Mouse (Mus musculus) embryonic stem cell, embryonic (primary cell): ENCODE measurements at regions not wholly inside any gene's neighbourhood (a gene's known extent, or its start where the extent isn't known, plus 50 kb on each side); places are given as distances from the start of the nearest gene placed in this dataset.

Experiments
- CTCF ChIA-PET, 4 experiments: fragments of 300-600 bp in 2 of 4; fragments of 350-600 bp in 2 of 4; sonication (Branson Sonifier 250); formaldehyde crosslinking; loops; one replicate each; lab custom pipeline; 2022; ENCODE audit warnings: inconsistent platforms in 2 of 4; lab: Charles Lee
- POLR2A ChIA-PET, 4 experiments: fragments of 300-600 bp in 2 of 4; fragments of 350-600 bp in 2 of 4; sonication (Branson Sonifier 250); formaldehyde crosslinking; loops; one replicate each; lab custom pipeline; 2022; ENCODE audit warnings: antibody characterized with exemption in 4 of 4, inconsistent platforms in 1 of 4; lab: Charles Lee

DNA sequence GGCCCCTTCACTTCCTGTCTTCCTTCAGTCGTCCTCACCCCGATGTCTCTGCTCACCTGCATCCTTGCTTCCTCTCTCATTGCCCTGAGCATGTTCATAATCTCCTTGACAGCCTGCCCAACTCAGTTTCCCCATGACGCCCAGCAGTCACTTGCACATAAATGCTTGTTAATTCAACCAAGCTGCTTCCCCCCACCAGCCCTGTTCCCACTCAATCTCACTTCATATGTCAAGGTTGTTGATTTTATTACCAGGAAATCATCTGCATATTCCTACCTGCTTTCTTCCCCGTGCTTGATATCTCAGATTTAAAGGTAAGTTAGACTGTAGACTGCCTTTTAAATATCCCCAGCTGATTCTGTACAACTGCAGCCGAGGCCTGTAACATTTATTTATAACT is 230.2 kb downstream of the Gm4791 start:
- CTCF ChIA-PET, result no interaction called here
- POLR2A ChIA-PET, result no interaction called here

DNA sequence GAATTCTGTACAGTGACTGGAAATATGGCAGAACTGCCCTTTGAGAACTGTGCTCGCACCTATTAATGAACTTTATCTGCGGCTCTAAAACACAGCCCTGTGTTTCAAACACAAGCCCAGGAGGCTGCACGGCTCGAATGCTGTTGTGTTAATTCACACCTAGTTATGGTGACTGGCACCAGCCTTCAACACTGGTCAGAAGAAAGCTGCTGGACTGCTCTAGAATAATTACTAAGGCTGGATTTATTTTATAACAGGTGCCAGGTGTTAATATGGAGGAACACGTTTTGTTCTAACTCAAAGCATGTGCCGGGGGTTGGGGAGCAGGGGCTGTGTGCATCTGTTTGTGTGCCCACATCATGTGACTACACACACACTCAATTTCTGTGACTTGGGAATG is 230.8 kb downstream of the Gm4791 start:
- ChIA-PET POLR2A (no interaction called here), CTCF (no interaction called here)

DNA sequence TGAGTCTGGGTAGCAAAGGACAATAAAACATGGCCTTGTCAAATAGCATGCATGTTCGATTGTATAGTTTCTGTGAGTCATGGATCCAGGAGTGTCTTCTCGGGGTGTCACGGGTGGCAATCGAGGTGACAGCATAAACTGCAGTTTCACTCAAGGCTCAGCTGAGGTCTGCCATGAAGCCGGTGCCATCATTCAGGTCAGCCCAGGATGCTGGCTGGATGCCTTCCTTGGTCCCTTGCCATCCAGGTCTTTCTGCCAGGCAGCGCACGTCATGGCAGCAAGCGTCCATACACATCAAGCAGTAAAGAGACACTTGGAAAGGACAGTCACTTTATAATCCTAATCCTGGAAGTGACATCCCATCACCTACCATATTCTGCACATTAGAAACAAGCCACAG is 242.4 kb downstream of the Gm4791 start:
- ChIA-PET POLR2A (no interaction called here), CTCF (no interaction called here)

DNA sequence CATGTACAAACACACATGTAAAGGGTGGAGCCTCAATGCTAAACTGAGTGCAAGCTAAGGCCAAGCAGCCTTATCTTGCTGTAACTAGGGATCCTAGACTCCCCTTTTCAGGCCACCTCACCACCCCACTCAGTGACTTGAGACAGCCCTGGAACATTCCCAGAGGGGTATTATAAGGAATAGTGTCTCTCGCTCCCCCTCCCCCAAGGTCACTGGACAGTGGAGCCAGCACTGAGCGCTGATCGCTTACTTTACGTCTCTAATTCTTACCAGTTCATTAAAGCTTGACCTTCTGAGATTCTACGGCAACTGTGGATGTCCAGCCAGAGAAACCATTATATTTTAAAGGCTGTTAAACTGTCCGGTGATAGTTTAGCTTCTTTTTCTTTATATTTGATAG is 243.5 kb downstream of the Gm4791 start:
- CTCF ChIA-PET, result no interaction called here

DNA sequence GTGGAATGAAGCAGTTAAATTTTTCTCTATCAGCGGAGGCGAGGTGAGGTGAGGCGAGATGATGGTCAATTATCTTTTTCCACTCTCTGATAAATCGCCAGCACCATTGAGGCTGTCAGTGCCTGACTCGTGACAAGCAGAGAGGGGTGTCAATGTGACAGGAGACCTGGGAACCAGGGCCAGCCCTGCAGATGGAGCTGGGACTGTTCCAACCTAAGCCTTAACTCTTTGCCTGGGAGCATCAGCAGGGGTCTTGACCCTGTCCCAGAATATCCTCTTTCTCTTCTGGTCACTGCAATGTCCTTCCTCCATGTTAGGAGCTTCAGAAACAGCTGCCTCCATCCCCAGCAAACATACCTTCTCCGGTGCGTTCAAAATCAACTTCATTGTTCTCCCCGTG is 244.0 kb downstream of the Gm4791 start:
- ChIA-PET CTCF (no interaction called here), POLR2A (no interaction called here)

More for the DNA sequence above, 243.5 kb downstream of the Gm4791 start:
- POLR2A ChIA-PET, result no interaction called here

DNA sequence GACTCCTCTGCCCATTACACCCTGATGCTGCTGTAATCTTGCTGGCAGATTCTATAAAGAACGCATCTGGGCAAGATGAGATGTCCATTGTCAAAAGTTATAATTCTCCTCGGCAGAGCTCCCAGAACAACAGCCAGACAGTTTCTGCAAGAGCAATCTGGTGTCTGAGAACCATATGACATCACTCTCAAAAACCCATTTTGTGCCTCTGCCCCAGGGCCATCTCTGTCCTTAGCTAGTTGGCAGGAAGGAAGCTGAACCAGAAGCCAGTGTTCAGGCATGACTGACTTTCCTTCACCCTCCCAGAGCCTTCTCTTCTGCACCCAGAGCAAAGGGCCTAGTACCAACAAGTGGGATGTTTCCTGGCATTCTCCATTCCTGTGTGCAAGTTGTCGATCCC is 250.5 kb downstream of the Gm4791 start:
- ChIA-PET CTCF (interaction anchor here in 1 of 4 experiments (0.6 kb wide), 1 partner anchor 25 kb away, joined by 3 read pairs; no protein-coding TSS in a partner anchor), POLR2A (no interaction called here)

DNA sequence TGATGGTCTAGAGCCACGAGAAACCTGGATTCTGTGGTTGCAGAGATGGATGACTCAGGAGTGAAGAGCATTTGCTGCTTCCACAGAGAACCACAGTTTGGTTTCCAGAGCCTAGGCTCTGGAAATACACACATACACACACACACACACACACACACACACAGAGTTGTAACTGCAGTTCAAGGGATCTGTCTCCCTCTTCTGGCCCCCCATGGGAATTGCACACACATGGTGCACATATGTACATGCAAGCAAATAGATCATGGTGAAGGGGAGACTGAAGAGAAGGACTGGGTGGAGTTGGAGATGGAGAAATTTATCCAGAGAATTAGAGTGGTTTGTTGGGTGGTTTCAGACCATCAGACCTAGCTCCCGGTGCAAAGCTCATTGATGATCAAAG is 252.6 kb downstream of the Gm4791 start:
- CTCF ChIA-PET, result no interaction called here
- POLR2A ChIA-PET, result interaction anchor here in 1 of 4 experiments (0.5 kb wide), 1 partner anchor 187 kb away, joined by 3 read pairs; no protein-coding TSS in a partner anchor

DNA sequence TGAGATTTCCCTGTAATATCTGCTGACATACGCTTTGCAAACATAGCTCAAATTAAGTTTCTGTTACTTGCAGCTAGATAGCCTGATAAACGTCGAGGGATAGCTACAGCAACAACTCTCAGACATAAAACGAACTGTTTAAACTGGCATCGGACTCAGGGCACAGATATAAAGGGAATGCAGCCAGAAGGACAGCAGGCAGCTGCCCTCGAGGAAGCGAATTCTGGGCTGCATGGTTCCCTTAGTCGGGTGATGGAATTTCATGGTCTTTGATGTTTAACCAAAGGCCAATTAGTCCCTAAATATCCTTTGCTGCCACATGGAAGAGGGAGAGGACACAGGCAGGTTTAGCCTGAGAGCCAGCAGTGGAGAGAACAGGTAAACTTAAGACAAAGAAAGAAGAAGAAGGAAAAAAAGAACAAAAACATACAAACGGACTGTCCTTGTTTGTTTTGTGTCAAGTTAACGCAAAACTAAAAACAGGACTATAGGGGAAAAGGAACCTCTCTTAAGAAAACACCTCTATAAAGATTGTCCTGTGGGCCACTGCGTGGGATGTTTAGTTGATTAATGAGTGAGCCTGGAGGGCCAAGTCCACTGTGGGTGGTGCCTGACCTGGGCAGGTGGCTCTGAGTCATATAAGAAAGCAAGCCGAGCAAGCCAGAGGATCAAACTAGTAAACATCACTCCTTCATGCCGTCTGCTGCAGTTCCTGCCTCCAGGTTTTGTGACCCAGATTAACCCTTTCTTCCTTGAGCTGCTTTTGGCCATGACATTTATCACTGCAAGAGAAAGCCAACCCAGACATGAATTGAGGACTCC is 255.5 kb downstream of the Gm4791 start:
- POLR2A ChIA-PET, result no interaction called here
- CTCF ChIA-PET, result no interaction called here

DNA sequence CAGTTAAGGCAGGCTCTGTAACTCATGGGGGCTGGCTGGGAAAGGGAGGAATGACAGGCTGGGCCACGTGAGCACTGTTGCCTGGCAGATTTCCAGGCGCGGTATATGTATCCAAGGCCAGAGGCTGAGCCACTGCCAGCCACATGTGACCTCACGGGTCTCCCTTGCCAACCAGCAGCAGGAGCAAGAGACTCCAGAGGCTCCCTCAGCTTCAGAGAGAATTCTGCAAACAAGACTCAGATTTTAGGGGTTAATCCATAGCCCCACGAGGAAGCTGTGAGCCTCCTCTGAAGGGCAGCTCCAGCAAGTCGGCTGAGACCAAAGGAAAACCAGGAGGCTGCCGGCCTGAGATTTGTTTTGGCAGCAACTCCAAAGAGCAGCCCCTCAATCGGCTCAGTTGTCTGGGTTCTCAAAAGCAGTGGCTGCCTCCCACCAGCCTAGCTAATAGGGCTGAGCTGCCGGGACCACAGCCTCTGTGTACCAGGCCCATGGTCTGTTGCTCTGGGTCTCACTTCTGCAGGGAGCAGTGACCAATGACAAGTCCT is 264.0 kb upstream of the Cadm1 start:
- CTCF ChIA-PET, result interaction anchor here in 1 of 4 experiments (0.6 kb wide), 1 partner anchor 1767 kb away, joined by 3 read pairs; no protein-coding TSS in a partner anchor
- POLR2A ChIA-PET, result no interaction called here

DNA sequence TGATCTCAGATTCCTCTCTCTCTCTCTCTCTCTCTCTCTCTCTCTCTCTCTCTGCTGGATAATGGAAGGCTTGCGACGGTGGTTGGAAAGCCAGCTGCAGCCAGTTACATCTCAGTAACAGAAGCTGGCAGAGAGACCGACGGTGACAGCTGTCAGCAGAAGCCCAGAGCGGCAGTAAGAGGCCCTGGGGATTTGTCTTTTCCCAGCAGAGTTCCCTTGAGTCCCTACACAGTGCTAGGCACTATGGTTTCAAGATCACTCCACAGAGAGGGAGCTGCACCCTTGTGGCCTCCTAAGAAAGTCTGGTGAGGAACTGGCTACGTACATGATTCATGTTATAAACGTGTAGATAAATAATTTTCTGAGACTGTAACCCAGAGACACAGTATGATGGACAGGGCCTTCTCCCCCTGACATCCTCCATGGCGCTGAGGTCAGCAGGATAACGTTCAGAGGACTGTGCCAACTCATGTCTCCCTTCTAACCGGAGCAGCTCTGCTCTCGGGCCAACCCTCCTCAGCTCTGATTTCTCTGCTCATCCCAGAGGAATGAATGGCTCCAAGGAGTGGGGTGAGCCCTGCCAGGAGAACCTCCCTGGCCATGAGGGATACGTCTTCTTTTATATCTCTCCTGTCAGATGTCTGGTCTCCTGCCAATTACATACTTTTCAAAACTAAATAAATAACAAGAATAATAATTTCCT is 253.5 kb upstream of the Cadm1 start:
- CTCF ChIA-PET, result no interaction called here
- POLR2A ChIA-PET, result interaction anchor here in 2 of 4 experiments (0.5 to 0.7 kb wide), 2 partner anchors 36 to 236 kb away, joined by 3 to 4 read pairs; no protein-coding TSS in a partner anchor

DNA sequence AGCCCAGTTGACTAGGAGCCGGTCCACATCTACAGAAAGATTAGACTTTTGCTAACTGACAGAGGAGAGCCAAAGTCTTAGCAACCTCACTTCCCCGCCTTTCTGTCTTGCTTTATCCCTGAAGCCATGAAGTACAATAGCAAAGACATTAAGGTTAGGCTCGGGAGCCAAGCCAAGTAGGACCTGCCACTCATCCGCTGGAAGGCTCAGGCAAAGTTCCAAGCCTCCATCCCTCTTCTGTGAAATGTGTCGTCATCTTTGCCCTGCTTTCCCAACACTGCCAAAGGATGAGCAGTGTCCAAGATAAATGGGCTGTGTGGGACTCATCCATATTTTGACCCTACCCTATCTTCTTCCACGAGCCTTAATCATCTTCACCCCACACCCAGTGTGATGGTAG is 250.6 kb upstream of the Cadm1 start:
- ChIA-PET POLR2A (no interaction called here), CTCF (interaction anchor here in 2 of 4 experiments (0.6 to 1.1 kb wide), 2 partner anchors 10 to 241 kb away, joined by 3 read pairs; no protein-coding TSS in a partner anchor)

- CTCF ChIA-PET, result interaction anchor here in 2 of 4 experiments (0.6 to 1.1 kb wide), 2 partner anchors 9 to 240 kb away, joined by 3 read pairs; no protein-coding TSS in a partner anchor
- POLR2A ChIA-PET, result no interaction called here
These were observed 249.8 kb upstream of the Cadm1 start for GRCm38 (mm10) chr9:47280146-47280545.

- ChIA-PET POLR2A (no interaction called here), CTCF (interaction anchor here in 1 of 4 experiments (1.1 kb wide), 1 partner anchor 8 kb away, joined by 3 read pairs; no protein-coding TSS in a partner anchor)
These were observed 249.4 kb upstream of the Cadm1 start for GRCm38 (mm10) chr9:47280598-47280997.

DNA sequence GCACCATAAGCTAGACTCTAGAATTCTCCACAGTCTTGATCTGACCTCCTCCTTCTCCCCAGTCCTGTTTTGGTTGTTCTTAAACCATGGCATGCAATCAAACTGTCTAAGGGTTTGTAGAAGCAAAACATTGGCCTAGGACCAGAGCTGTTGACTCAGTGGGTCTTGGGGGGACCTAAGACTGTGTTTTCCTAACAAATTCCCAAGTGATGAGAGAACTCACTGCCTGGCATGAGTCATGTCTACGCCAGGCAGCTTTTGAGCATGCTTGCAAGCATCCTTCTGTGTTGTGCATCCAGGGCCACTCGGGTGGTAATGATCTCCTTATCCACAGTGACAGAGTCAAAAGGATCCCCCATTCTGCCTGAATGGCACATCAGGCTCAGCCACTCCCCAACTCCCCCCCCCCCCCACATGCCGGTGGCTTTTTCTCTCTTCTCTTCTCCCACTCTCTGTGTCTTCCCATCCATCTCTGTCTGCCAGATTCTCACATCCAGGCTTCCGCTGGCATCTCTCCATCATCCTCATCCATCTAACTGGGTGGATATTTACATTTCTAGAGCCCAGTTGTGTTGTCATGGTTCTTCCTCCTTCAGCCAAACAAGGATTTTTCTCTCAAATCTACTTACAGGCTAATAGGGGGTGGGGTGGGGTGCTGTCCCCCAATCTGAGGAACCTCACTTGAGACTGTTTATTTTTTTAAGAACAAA is 246.1 kb upstream of the Cadm1 start:
- POLR2A ChIA-PET, result no interaction called here
- CTCF ChIA-PET, result interaction anchor here in 1 of 4 experiments (0.7 kb wide), 1 partner anchor 656 kb away, joined by 3 read pairs; no protein-coding TSS in a partner anchor

- POLR2A ChIA-PET, result no interaction called here
- CTCF ChIA-PET, result no interaction called here
These were observed 242.8 kb upstream of the Cadm1 start for GRCm38 (mm10) chr9:47286930-47287722.

DNA sequence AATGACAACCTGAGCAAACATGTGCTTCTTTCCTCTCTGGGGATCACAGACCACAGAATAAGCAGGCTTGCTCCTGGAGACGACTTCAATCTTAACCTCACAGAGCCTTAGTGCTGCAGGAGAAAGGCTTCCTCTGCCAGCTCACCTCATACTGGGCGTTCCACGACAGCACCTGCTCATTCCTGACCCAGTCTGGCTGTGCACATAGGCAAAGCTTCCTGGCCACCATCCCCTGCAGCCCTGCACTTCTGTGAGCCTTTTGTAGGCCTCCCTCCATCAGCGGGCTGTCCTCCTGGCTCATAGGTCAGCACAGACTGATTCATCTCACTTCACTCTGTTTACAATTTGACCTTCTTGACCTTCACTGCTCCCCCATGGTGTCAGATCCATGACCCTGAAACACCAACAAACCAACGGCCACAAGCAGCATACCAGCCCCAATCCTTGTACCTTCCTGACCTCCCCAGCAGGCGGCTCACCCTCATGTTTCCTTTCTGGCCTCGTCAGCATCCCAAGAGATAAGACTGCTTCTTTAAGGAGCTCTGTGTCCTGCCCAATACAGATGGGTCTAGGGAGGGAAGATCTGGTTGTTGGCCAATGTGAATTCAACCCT is 241.3 kb upstream of the Cadm1 start:
- ChIA-PET CTCF (interaction anchor here in 2 of 4 experiments (0.6 to 1.2 kb wide), 2 partner anchors 9 to 50 kb away, joined by 3 read pairs; no protein-coding TSS in a partner anchor), POLR2A (no interaction called here)

DNA sequence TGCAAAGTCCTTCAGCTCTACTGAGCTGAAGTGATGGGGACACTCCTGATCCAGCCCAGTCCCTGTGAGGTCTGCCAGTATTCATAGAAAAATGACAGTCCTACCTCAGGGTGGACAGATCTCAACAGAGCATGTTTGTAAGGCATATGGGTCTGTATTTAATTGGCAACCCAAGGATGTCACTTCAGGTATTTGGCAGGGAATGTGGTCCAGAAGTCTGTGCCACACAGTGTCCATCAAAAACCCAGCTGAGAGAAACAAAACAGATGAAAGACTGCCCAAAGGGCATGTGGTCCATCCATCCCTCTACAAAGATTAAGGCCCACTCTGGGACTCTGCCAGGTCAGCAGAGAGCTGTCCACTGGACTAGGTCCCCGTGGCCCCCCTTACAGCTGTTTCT is 229.3 kb upstream of the Cadm1 start:
- CTCF ChIA-PET, result no interaction called here
- POLR2A ChIA-PET, result no interaction called here
